Mouse (Mus musculus): ENCODE results near the gene Ttc34. TPM values are rescaled to one million over a fixed set of nuclear protein-coding genes. Genes with fewer than 3 reads are reported as not detected.

Gene Ttc34
- polyA plus RNA-seq, 1 experiment from 2014 or later: 0.32 TPM

Other genes starting within 250 kb of the Ttc34 start
- 78.2 and 87.1 TPM in 2 replicates for gene Prdm16, start 200.6 kb upstream of the Ttc34 start, polyA plus RNA-seq (2014; fragmentation: Nextera tagmentation; extraction: Ambion mirVana)
- gene Actrt2, start 169.6 kb upstream of the Ttc34 start, polyA plus RNA-seq (2014; fragmentation: Nextera tagmentation; extraction: Ambion mirVana): not detected in 2 replicates
- gene Mmel1, start 32.1 kb downstream of the Ttc34 start, polyA plus RNA-seq (2014; fragmentation: Nextera tagmentation; extraction: Ambion mirVana): not detected in 2 replicates
- 37.4 and 41.9 TPM in 2 replicates for gene Fam213b, start 61.7 kb downstream of the Ttc34 start, polyA plus RNA-seq (2014; fragmentation: Nextera tagmentation; extraction: Ambion mirVana)
- 0.77 and 1.3 TPM in 2 replicates for gene Tnfrsf14, start 91.1 kb downstream of the Ttc34 start, polyA plus RNA-seq (2014; fragmentation: Nextera tagmentation; extraction: Ambion mirVana)
- gene Hes5, start 123.5 kb downstream of the Ttc34 start, polyA plus RNA-seq (2014; fragmentation: Nextera tagmentation; extraction: Ambion mirVana): 0.49 and 0.60 TPM in 2 replicates
- 50.0 and 51.4 TPM in 2 replicates for gene Pank4, start 126.7 kb downstream of the Ttc34 start, polyA plus RNA-seq (2014; fragmentation: Nextera tagmentation; extraction: Ambion mirVana)
- gene Plch2, start 219.3 kb downstream of the Ttc34 start, polyA plus RNA-seq (2014; fragmentation: Nextera tagmentation; extraction: Ambion mirVana): 1.0 and 1.2 TPM in 2 replicates
- 6.5 and 8.5 TPM in 2 replicates for gene Pex10, start 229.6 kb downstream of the Ttc34 start, polyA plus RNA-seq (2014; fragmentation: Nextera tagmentation; extraction: Ambion mirVana)
- gene Rer1, start 248.9 kb downstream of the Ttc34 start, polyA plus RNA-seq (2014; fragmentation: Nextera tagmentation; extraction: Ambion mirVana): 137 and 149 TPM in 2 replicates
- 3.5 and 4.5 TPM in 2 replicates for gene Morn1, start 249.1 kb downstream of the Ttc34 start, polyA plus RNA-seq (2014; fragmentation: Nextera tagmentation; extraction: Ambion mirVana)